Mouse (Mus musculus) neural tube, embryonic 11.5 days (tissue): Measurements from ENCODE around the gene Arpc1a. TPM values are rescaled to one million over a fixed set of nuclear protein-coding genes. Genes with fewer than 3 reads are reported as not detected.
A peak's percentile ranks its signal among the peaks of the same experiment; 100 is the strongest.

ENCODE experiments used
- ATAC-seq: fragments of 200-750 bp; cut with Nextera tagmentation; 2 replicates; pipeline ENCODE4 v1.8.0; 2017; ENCODE audit warnings: moderate number of reproducible peaks, mild to moderate bottlenecking, moderate TSS enrichment, moderate library complexity; ENCODE audit not compliant: insufficient read depth, low FRiP score, low TSS enrichment
- DNase-seq: peaks from one replicate; pipeline ENCODE4 v3.0.0-alpha.2; 2015; ENCODE audit warnings: low spot score
- H3K27ac ChIP-seq: fragments of 300-500 bp; sonication (generic); 2 replicates; pipeline ENCODE4 v1.5.1; 2014; ENCODE audit warnings: low read depth, mild to moderate bottlenecking, low read length
- H3K27me3 ChIP-seq: fragments of 300-500 bp; sonication (generic); 2 replicates; pipeline ENCODE4 v1.6.1; 2014; ENCODE audit warnings: mild to moderate bottlenecking, low read length, mixed read lengths; ENCODE audit not compliant: control insufficient read depth, insufficient read depth
- H3K36me3 ChIP-seq: fragments of 300-500 bp; sonication (generic); 2 replicates; pipeline ENCODE4 v1.6.1; 2014; ENCODE audit warnings: mild to moderate bottlenecking, low read length, moderate library complexity, mixed read lengths; ENCODE audit not compliant: control insufficient read depth, insufficient read depth
- H3K4me1 ChIP-seq: fragments of 300-500 bp; sonication (generic); 2 replicates; pipeline ENCODE4 v1.6.1; 2014; ENCODE audit warnings: low read length, mixed read lengths; ENCODE audit not compliant: control insufficient read depth, insufficient read depth
- H3K4me2 ChIP-seq: fragments of 300-500 bp; sonication (generic); 2 replicates; pipeline ENCODE4 v1.6.1; 2014; ENCODE audit warnings: low read depth, mild to moderate bottlenecking, moderate library complexity
- H3K4me3 ChIP-seq: fragments of 300-500 bp; sonication (generic); 2 replicates; pipeline ENCODE4 v1.5.1; 2014; ENCODE audit warnings: low read depth, low read length
- H3K9ac ChIP-seq: fragments of 300-500 bp; sonication (generic); 2 replicates; pipeline ENCODE4 v1.6.1; 2014; ENCODE audit warnings: mild to moderate bottlenecking, low read length
- H3K9me3 ChIP-seq: fragments of 300-500 bp; sonication (generic); 2 replicates; pipeline ENCODE4 v1.6.1; 2016; ENCODE audit warnings: low read length; ENCODE audit not compliant: control insufficient read depth
- WGBS: fragments of 180-500 bp; shearing (Covaris S2); extraction: QIAGEN DNeasy Blood & Tissue Kit; methylation state at CpG from one replicate; pipeline ENCODE4 v1.1.7; 2014; 5-methylcytosine and 5-hydroxymethylcytosine counted together
- polyA plus RNA-seq: library from polyadenylated mRNA; unstranded; fragments of >200 nt; fragmentation: Nextera tagmentation; extraction: Ambion mirVana; gene quantifications from 2 replicates; pipeline ENCODE4 v1.2.1, GENCODE M21; 2014

Gene Arpc1a
- polyA plus RNA-seq, 1 experiment from 2014 or later, result 176 TPM

GRCm38 (mm10) chr5:145113416-145113815 is 29.8 kb downstream of the Arpc1a start:
- Histone ChIP-seq H3K9ac (no peak overlapping the region; the same call in 1 of the 2 replicates), H3K36me3 (peaks cover 10% of the 10 kb centered on the region), H3K4me1 (0 out of 2 replicates have a peak, but pooled peaks cover 3% of the 10 kb centered on the region), H3K9me3 (no peaks in the 10 kb centered on the region), H3K4me2 (peak overlapping the region; percentile 58), H3K27me3 (peaks cover 11% of the 10 kb centered on the region; the same call in 1 of the 2 replicates), H3K4me3 (no peak overlapping the region), H3K27ac (no peak overlapping the region)
- no peak for ATAC-seq
- 46% methylated on average over 2 of the region's 2 CpGs for WGBS
- DNase-seq, result no peak

- H3K27ac ChIP-seq, result no peak within 1 kb of the TSS
- peaks cover 11% of the 10 kb centered on the region; the same call in 1 of the 2 replicates for H3K27me3 ChIP-seq
- no peaks in the 10 kb centered on the region for H3K9me3 ChIP-seq
- H3K36me3 ChIP-seq, result peaks cover 7% of the 10 kb centered on the region
- H3K9ac ChIP-seq, result peak within 1 kb of the TSS; percentile 57
- H3K4me2 ChIP-seq, result peak within 1 kb of the TSS; percentile 58
- WGBS, result under 1% methylated on average over 49 of the region's 53 CpGs
- H3K4me3 ChIP-seq, result peak within 1 kb of the TSS; percentile 44
- DNase-seq (peak; percentile 67), ATAC-seq (peak; percentile 42; the same call in 1 of the 2 replicates)
- 0 out of 2 replicates have a peak, but pooled peaks cover 3% of the 10 kb centered on the region for H3K4me1 ChIP-seq
Observed at GRCm38 (mm10) chr5:145114071-145114605, 30.5 kb downstream of the Arpc1a start, which contains the start of gene Arpc1b. Arpc1b (plus strand) TSS chr5:145114215.

GRCm38 (mm10) chr5:145114606-145115473 is 31.2 kb downstream of the Arpc1a start:
- H3K4me1 ChIP-seq, result 0 out of 2 replicates have a peak, but pooled peaks cover 3% of the 10 kb centered on the region
- no peak overlapping the region for H3K27ac ChIP-seq
- DNase-seq (peak; percentile 14), ATAC-seq (peak; percentile 27; the same call in 1 of the 2 replicates)
- H3K9me3 ChIP-seq, result no peaks in the 10 kb centered on the region
- H3K4me2 ChIP-seq, result peak overlapping the region; percentile 58
- 16% methylated on average over 40 of the region's 40 CpGs for WGBS
- peaks cover 4% of the 10 kb centered on the region; the same call in 1 of the 2 replicates for H3K36me3 ChIP-seq
- H3K9ac ChIP-seq, result peak overlapping the region; percentile 57
- peaks cover 11% of the 10 kb centered on the region; the same call in 1 of the 2 replicates for H3K27me3 ChIP-seq
- H3K4me3 ChIP-seq, result peak overlapping the region; percentile 44

DNA sequence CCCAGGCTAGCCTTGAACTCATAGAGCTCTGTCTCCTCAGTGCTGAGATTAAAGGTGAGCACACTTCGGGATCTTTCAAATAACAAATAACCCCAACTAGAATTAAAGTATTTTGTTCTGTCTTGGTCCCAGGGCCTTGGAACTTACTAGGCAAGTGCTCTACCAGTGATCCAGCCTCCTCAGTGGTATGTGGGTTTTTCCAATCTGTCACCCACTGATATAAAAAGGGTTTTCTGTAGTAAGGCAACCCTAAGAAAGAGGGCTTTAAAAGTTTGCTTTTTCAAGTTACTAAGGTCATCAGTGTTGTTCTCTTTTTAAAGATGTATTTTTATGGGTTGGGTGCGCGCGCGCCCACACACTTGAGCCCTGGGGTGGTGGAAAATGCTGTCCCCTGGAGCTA is 32.1 kb downstream of the Arpc1a start:
- H3K9ac ChIP-seq, result no peak overlapping the region
- DNase-seq, result no peak

GRCm38 (mm10) chr5:145116316-145116715 is 32.7 kb downstream of the Arpc1a start:
- no peaks in the 10 kb centered on the region for H3K9me3 ChIP-seq
- ATAC-seq, result no peak
- 50% methylated on average over 4 of the region's 4 CpGs for WGBS
- 0 out of 2 replicates have a peak overlapping the region, but pooled peaks have one; percentile 20 for H3K27ac ChIP-seq
- H3K4me1 ChIP-seq, result 0 out of 2 replicates have a peak, but pooled peaks cover 3% of the 10 kb centered on the region
- no peak for DNase-seq
- H3K4me3 ChIP-seq, result no peak overlapping the region
- H3K27me3 ChIP-seq, result peaks cover 11% of the 10 kb centered on the region; the same call in 1 of the 2 replicates
- H3K4me2 ChIP-seq, result no peak overlapping the region
- H3K36me3 ChIP-seq, result no peaks in the 10 kb centered on the region
- no peak overlapping the region for H3K9ac ChIP-seq

More for the DNA sequence above, 32.1 kb downstream of the Arpc1a start:
- H3K36me3 ChIP-seq, result no peaks in the 10 kb centered on the region
- 0 out of 2 replicates have a peak overlapping the region, but pooled peaks have one; percentile 20 for H3K27ac ChIP-seq
- 92% methylated on average over 5 of the region's 5 CpGs for whole genome bisulfite sequencing
- H3K9me3 ChIP-seq, result no peaks in the 10 kb centered on the region
- no peak overlapping the region for H3K4me2 ChIP-seq
- H3K27me3 ChIP-seq, result peaks cover 11% of the 10 kb centered on the region; the same call in 1 of the 2 replicates
- H3K4me1 ChIP-seq, result 0 out of 2 replicates have a peak, but pooled peaks cover 3% of the 10 kb centered on the region
- ATAC-seq, result no peak
- H3K4me3 ChIP-seq, result no peak overlapping the region

DNA sequence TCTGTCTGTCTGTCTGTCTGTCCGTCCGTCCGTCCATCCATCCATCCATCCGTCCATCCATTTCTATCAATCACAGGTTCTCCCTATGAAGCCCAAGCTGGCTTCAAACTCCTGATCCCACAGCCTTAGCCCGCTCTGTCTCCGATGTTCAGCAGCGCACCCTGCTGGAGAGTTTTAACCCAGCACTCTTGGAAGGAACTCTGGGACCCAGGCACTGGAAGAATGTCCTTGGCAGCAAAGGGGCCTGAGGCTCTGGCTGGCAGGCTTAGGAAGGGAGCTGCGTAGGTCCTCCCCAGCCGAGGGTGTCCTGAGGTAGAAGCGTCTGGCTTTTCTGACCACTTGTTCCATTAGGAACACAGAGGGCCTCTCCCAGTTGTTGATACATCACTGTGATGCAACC is 33.3 kb downstream of the Arpc1a start:
- 42% methylated on average over 10 of the region's 10 CpGs for WGBS
- Histone ChIP-seq H3K27ac (no peak overlapping the region), H3K4me3 (no peak overlapping the region), H3K36me3 (no peaks in the 10 kb centered on the region), H3K27me3 (peaks cover 11% of the 10 kb centered on the region; the same call in 1 of the 2 replicates), H3K4me2 (no peak overlapping the region), H3K4me1 (0 out of 2 replicates have a peak, but pooled peaks cover 3% of the 10 kb centered on the region), H3K9ac (no peak overlapping the region), H3K9me3 (no peaks in the 10 kb centered on the region)
- no peak for ATAC-seq
- DNase-seq, result peak; percentile 56

GRCm38 (mm10) chr5:145118005-145118404 is 34.4 kb downstream of the Arpc1a start:
- H3K36me3 ChIP-seq, result no peaks in the 10 kb centered on the region
- H3K4me3 ChIP-seq, result no peak overlapping the region
- DNase-seq (no peak), ATAC-seq (no peak)
- H3K27me3 ChIP-seq, result peaks cover 11% of the 10 kb centered on the region; the same call in 1 of the 2 replicates
- H3K27ac ChIP-seq, result no peak overlapping the region
- H3K4me1 ChIP-seq, result 0 out of 2 replicates have a peak, but pooled peaks cover 3% of the 10 kb centered on the region
- no peaks in the 10 kb centered on the region for H3K9me3 ChIP-seq
- 64% methylated on average over 6 of the region's 6 CpGs for WGBS
- no peak overlapping the region for H3K4me2 ChIP-seq
- no peak overlapping the region for H3K9ac ChIP-seq

DNA sequence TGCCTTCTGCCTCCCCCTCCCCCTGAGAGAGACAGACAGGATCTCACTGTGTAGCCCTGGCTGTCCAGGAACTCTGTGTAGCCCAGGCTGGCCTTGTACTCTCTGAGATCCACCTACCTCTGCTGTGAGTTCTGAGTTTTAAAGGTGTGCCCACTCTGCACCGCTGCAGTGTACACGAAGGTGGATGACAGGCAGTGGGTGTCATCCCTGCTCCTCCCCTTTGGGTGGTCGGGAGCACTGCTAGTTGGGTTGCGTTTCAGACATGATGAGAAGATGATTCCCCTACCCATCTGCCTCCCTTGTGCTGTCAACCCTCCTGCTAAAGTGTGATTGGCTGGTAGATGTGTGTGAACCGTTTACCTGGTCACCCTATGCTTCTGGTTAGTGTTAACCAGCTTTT is 34.8 kb downstream of the Arpc1a start:
- no peak for DNase-seq
- Histone ChIP-seq H3K9me3 (no peaks in the 10 kb centered on the region), H3K4me3 (no peak overlapping the region), H3K27ac (no peak overlapping the region), H3K4me2 (no peak overlapping the region), H3K4me1 (0 out of 2 replicates have a peak, but pooled peaks cover 3% of the 10 kb centered on the region), H3K27me3 (peaks cover 11% of the 10 kb centered on the region; the same call in 1 of the 2 replicates), H3K36me3 (no peaks in the 10 kb centered on the region), H3K9ac (no peak overlapping the region)
- no peak for ATAC-seq
- 89% methylated on average over 5 of the region's 5 CpGs for WGBS
